Mouse (Mus musculus): Measurements from ENCODE around the gene Gm12569. TPM values are rescaled to one million over a fixed set of nuclear protein-coding genes. Genes with fewer than 3 reads are reported as not detected.

The Gm12569 gene
- not detected in 2 replicates for polyA plus RNA-seq (2012; rRNA removed)

- 96% methylated on average over 11 of the region's 11 CpGs for WGBS
- no peak for DNase-seq
- Histone ChIP-seq H3K4me1 (ENCODE audit: control insufficient read depth, insufficient read depth, low read length) (no peaks in the 10 kb centered on the region), H3K27me3 (replicated peaks; ENCODE audit: control insufficient read depth, insufficient read depth, low read length) (no peaks in the 10 kb centered on the region), H3K36me3 (ENCODE audit: control insufficient read depth, insufficient read depth, low read length) (no peaks in the 10 kb centered on the region), H3K27ac (ENCODE audit: insufficient read depth, low read depth, low read length) (no peak within 1 kb of the TSS), H3K4me3 (ENCODE audit: insufficient read depth, low read depth, low read length) (no peak within 1 kb of the TSS)
- TF ChIP-seq POLR2A (IDR thresholded peaks at IDR 0.05; ENCODE audit: low read depth, low read length) (no peak), CTCF (conservative IDR thresholded peaks at IDR 0.05; ENCODE audit: insufficient read depth, insufficient read length, low read depth, low read length) (no peak)
These were observed at the start of gene Gm12569 for GRCm38 (mm10) chr11:51220308-51220707. TSS of gene Gm12569 (plus strand) at chr11:51220473.

DNA sequence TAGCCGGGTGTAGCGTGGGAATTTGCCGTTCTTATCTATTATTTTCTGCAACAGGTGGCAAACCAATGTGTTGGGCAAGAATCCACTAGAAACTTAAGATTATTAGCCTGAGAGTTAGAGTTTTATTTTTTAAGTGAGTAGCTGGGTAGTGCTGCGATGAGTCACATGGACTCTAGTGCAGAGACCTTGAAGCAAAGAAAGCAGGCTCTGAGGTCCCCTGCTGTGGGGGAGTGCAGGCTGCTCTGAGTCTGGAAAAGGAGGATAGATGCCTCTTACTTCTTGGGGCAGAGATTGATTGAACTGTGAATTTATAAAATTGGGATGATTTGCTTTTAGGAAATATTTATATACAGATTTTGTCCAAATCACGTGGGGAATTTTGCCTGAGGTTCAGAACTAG is 17.5 kb upstream of the Gm12569 start:
- TF ChIP-seq CTCF (conservative IDR thresholded peaks at IDR 0.05; ENCODE audit: insufficient read depth, insufficient read length, low read depth, low read length) (no peak), POLR2A (IDR thresholded peaks at IDR 0.05; ENCODE audit: low read depth, low read length) (no peak)
- no peak for DNase-seq
- 86% methylated on average over 5 of the region's 5 CpGs for WGBS

GRCm38 (mm10) chr11:51207758-51208157 is 12.5 kb upstream of the Gm12569 start:
- Histone ChIP-seq H3K27ac (ENCODE audit: insufficient read depth, low read depth, low read length) (no peak overlapping the region), H3K4me3 (ENCODE audit: insufficient read depth, low read depth, low read length) (no peak overlapping the region), H3K36me3 (ENCODE audit: control insufficient read depth, insufficient read depth, low read length) (no peaks in the 10 kb centered on the region), H3K4me1 (ENCODE audit: control insufficient read depth, insufficient read depth, low read length) (no peaks in the 10 kb centered on the region), H3K27me3 (replicated peaks; ENCODE audit: control insufficient read depth, insufficient read depth, low read length) (no peaks in the 10 kb centered on the region)
- DNase-seq, result no peak
- TF ChIP-seq CTCF (conservative IDR thresholded peaks at IDR 0.05; ENCODE audit: insufficient read depth, insufficient read length, low read depth, low read length), result no peak
- no peak for TF ChIP-seq POLR2A (IDR thresholded peaks at IDR 0.05; ENCODE audit: low read depth, low read length)
- 44% methylated on average over 3 of the region's 3 CpGs for WGBS

More for the DNA sequence above, 17.5 kb upstream of the Gm12569 start:
- Histone ChIP-seq H3K27me3 (replicated peaks; ENCODE audit: control insufficient read depth, insufficient read depth, low read length) (no peaks in the 10 kb centered on the region), H3K27ac (ENCODE audit: insufficient read depth, low read depth, low read length) (no peak overlapping the region), H3K4me3 (ENCODE audit: insufficient read depth, low read depth, low read length) (no peak overlapping the region), H3K4me1 (ENCODE audit: control insufficient read depth, insufficient read depth, low read length) (no peaks in the 10 kb centered on the region), H3K36me3 (ENCODE audit: control insufficient read depth, insufficient read depth, low read length) (no peaks in the 10 kb centered on the region)

DNA sequence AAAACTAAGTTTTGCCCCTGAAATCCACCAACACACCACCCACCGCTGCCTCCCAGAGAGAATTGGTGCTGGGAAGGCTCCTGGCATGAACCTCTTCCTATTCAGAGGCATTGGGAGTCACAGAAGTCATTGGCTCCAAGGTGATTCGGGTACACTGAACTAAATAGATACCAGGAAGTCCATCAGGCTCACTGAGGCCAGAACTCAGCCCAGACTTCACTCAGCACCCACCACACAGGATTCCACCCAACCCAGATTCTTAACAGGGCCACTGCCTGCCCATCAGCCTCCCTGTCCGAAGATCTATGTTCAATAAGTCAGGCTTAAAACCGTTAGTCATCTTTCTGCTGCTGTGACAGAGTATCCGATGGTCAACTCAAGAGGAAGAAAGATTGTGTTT is 8.8 kb upstream of the Gm12569 start:
- WGBS, result 88% methylated on average over 5 of the region's 5 CpGs
- no peaks in the 10 kb centered on the region for H3K4me1 ChIP-seq (ENCODE audit: control insufficient read depth, insufficient read depth, low read length)
- H3K27ac ChIP-seq (ENCODE audit: insufficient read depth, low read depth, low read length), result no peak overlapping the region
- no peak for DNase-seq
- TF ChIP-seq POLR2A (IDR thresholded peaks at IDR 0.05; ENCODE audit: low read depth, low read length) (no peak), CTCF (conservative IDR thresholded peaks at IDR 0.05; ENCODE audit: insufficient read depth, insufficient read length, low read depth, low read length) (no peak)
- H3K27me3 ChIP-seq (replicated peaks; ENCODE audit: control insufficient read depth, insufficient read depth, low read length), result no peaks in the 10 kb centered on the region
- H3K4me3 ChIP-seq (ENCODE audit: insufficient read depth, low read depth, low read length), result no peak overlapping the region
- H3K36me3 ChIP-seq (ENCODE audit: control insufficient read depth, insufficient read depth, low read length), result no peaks in the 10 kb centered on the region

DNA sequence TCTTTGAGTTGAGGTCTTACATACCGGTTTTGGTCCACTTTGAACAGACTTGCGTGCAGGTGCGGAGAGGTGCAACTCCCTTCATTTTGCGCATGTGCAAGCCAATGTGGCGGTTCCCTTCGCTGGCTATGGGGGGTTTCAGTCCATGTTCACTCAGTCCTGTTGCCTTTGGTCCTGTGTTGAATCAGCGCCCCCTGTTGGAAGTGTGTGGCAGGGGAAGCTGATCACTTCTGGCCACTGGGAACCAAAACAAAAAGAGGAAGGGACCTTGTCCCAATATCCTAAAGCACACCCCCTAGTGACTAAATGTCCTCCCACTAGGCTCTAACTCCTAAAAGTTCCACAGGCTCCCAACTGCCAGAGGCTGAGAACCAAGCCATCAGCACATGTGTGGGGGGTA is 6.3 kb upstream of the Gm12569 start:
- Histone ChIP-seq H3K4me3 (ENCODE audit: insufficient read depth, low read depth, low read length) (no peak overlapping the region), H3K4me1 (ENCODE audit: control insufficient read depth, insufficient read depth, low read length) (no peaks in the 10 kb centered on the region), H3K27ac (ENCODE audit: insufficient read depth, low read depth, low read length) (no peak overlapping the region), H3K36me3 (ENCODE audit: control insufficient read depth, insufficient read depth, low read length) (no peaks in the 10 kb centered on the region), H3K27me3 (replicated peaks; ENCODE audit: control insufficient read depth, insufficient read depth, low read length) (no peaks in the 10 kb centered on the region)
- no peak for DNase-seq
- TF ChIP-seq POLR2A (IDR thresholded peaks at IDR 0.05; ENCODE audit: low read depth, low read length), result no peak
- no peak for TF ChIP-seq CTCF (conservative IDR thresholded peaks at IDR 0.05; ENCODE audit: insufficient read depth, insufficient read length, low read depth, low read length)
- WGBS, result 88% methylated on average over 7 of the region's 7 CpGs

GRCm38 (mm10) chr11:51219396-51219980 is 785 bp upstream of the Gm12569 start:
- TF ChIP-seq POLR2A (IDR thresholded peaks at IDR 0.05; ENCODE audit: low read depth, low read length), result no peak
- no peak for TF ChIP-seq CTCF (conservative IDR thresholded peaks at IDR 0.05; ENCODE audit: insufficient read depth, insufficient read length, low read depth, low read length)
- H3K4me3 ChIP-seq (ENCODE audit: insufficient read depth, low read depth, low read length), result no peak overlapping the region
- no peaks in the 10 kb centered on the region for H3K36me3 ChIP-seq (ENCODE audit: control insufficient read depth, insufficient read depth, low read length)
- 86% methylated on average over 12 of the region's 12 CpGs for WGBS
- H3K27me3 ChIP-seq (replicated peaks; ENCODE audit: control insufficient read depth, insufficient read depth, low read length), result no peaks in the 10 kb centered on the region
- no peak for DNase-seq
- H3K27ac ChIP-seq (ENCODE audit: insufficient read depth, low read depth, low read length), result no peak overlapping the region
- no peaks in the 10 kb centered on the region for H3K4me1 ChIP-seq (ENCODE audit: control insufficient read depth, insufficient read depth, low read length)

GRCm38 (mm10) chr11:51227104-51227503 is 6.8 kb downstream of the Gm12569 start:
- TF ChIP-seq CTCF (conservative IDR thresholded peaks at IDR 0.05; ENCODE audit: insufficient read depth, insufficient read length, low read depth, low read length) (no peak), POLR2A (IDR thresholded peaks at IDR 0.05; ENCODE audit: low read depth, low read length) (no peak)
- WGBS, result 74% methylated on average over 4 of the region's 4 CpGs
- H3K27me3 ChIP-seq (replicated peaks; ENCODE audit: control insufficient read depth, insufficient read depth, low read length), result no peaks in the 10 kb centered on the region
- H3K4me1 ChIP-seq (ENCODE audit: control insufficient read depth, insufficient read depth, low read length), result no peaks in the 10 kb centered on the region
- DNase-seq, result no peak
- no peaks in the 10 kb centered on the region for H3K36me3 ChIP-seq (ENCODE audit: control insufficient read depth, insufficient read depth, low read length)
- no peak overlapping the region for H3K27ac ChIP-seq (ENCODE audit: insufficient read depth, low read depth, low read length)
- no peak overlapping the region for H3K4me3 ChIP-seq (ENCODE audit: insufficient read depth, low read depth, low read length)

All from kidney, adult 2 months (tissue).